Mouse (Mus musculus): ENCODE measurements around the gene Mast1. TPM values are rescaled to one million over a fixed set of nuclear protein-coding genes. Genes with fewer than 3 reads are reported as not detected.

Mast1 gene
- total RNA-seq, 2 experiments from 2014 or later: 2.3 to 4.2 TPM

- peak; percentile 91 for DNase-seq
Measured at GRCm38 (mm10) chr8:84871376-84872308, 65.5 kb downstream of the Mast1 start, which contains the start of gene Syce2. Syce2 (plus strand) TSS chr8:84872111.

Small RNAs within 50 kb of the gene (microRNA-seq; reads per million reads assigned to microRNA genes)
- gene Gm24197 (not detected), gene Mir7069 (3.2 reads per million)

Other genes with a start within 250 kb of the Mast1 start
- gene Nacc1, start 249.5 kb downstream of the Mast1 start, total RNA-seq (2021): 10 to 100 TPM; 59.1 to 62.9 TPM
- 1 to 10 TPM; 7.8 to 8.5 TPM for gene Lyl1, start 235.9 kb downstream of the Mast1 start, total RNA-seq (2021)
- gene G430095P16Rik, start 214.4 kb downstream of the Mast1 start, total RNA-seq (2021): under 1 TPM; 0.51 to 0.88 TPM
- 100 to 1,000 TPM; 145 to 200 TPM for gene Nfix, start 137.0 kb downstream of the Mast1 start, total RNA-seq (2021)
- gene Dand5, start 114.5 kb downstream of the Mast1 start, total RNA-seq (2021): 1 to 10 TPM; 5.0 to 6.9 TPM
- 10 to 100 TPM; 39.2 to 40.0 TPM for gene Gadd45gip1, start 105.8 kb downstream of the Mast1 start, total RNA-seq (2021)
- gene Rad23a, start 96.7 kb downstream of the Mast1 start, total RNA-seq (2021): 100 to 1,000 TPM in 1 of 2 experiments, 10 to 100 TPM in 1; 89.4 to 108 TPM
- 100 to 1,000 TPM; 404 to 492 TPM for gene Calr, start 90.4 kb downstream of the Mast1 start, total RNA-seq (2021)
- gene Farsa, start 80.4 kb downstream of the Mast1 start, total RNA-seq (2021): 10 to 100 TPM; 52.0 to 52.4 TPM
- 10 to 100 TPM; 16.1 to 21.1 TPM for gene Syce2, start 65.2 kb downstream of the Mast1 start, total RNA-seq (2021)
- 10 to 100 TPM; 77.9 to 96.9 TPM for gene Gcdh, start 43.4 kb downstream of the Mast1 start, total RNA-seq (2021)
- gene Klf1, start 35.4 kb downstream of the Mast1 start, total RNA-seq (2021): 1 to 10 TPM; 2.6 to 4.3 TPM
- gene Dnase2a, start 28.8 kb downstream of the Mast1 start, total RNA-seq (2021): 10 to 100 TPM; 11.8 to 12.8 TPM
- gene Rtbdn, start 9.6 kb upstream of the Mast1 start, total RNA-seq (2021): under 1 TPM in 1 of 2 experiments, not detected in 1; 0.21 TPM
- 1 to 10 TPM in 1 of 2 experiments, not detected in 1; 1.1 TPM for gene Gm49661, start 32.1 kb upstream of the Mast1 start, total RNA-seq (2021)
- gene Prdx2, start 32.2 kb upstream of the Mast1 start, total RNA-seq (2021): 100 to 1,000 TPM; 477 to 503 TPM
- 10 to 100 TPM; 88.6 to 91.7 TPM for gene Rnaseh2a, start 32.4 kb upstream of the Mast1 start, total RNA-seq (2021)
- gene Junb, start 41.4 kb upstream of the Mast1 start, total RNA-seq (2021): 100 to 1,000 TPM in 1 of 2 experiments, 10 to 100 TPM in 1; 28.7 to 134 TPM
- 1 to 10 TPM; 6.5 to 6.6 TPM for gene Hook2, start 53.2 kb upstream of the Mast1 start, total RNA-seq (2021)
- gene Best2, start 77.2 kb upstream of the Mast1 start, total RNA-seq (2021): not detected
- gene Asna1, start 87.9 kb upstream of the Mast1 start, total RNA-seq (2021): 10 to 100 TPM; 86.5 to 92.4 TPM
- 100 to 1,000 TPM; 143 to 155 TPM for gene Trir, start 89.5 kb upstream of the Mast1 start, total RNA-seq (2021)
- gene Tnpo2, start 99.6 kb upstream of the Mast1 start, total RNA-seq (2021): 10 to 100 TPM; 56.6 to 59.7 TPM
- gene Fbxw9, start 122.7 kb upstream of the Mast1 start, total RNA-seq (2021): 10 to 100 TPM; 22.4 to 24.9 TPM
- 1 to 10 TPM in 1 of 2 experiments, not detected in 1; 1.2 TPM for gene Gm5741, start 130.6 kb upstream of the Mast1 start, total RNA-seq (2021)
- 10 to 100 TPM; 35.7 to 36.5 TPM for gene Dhps, start 134.4 kb upstream of the Mast1 start, total RNA-seq (2021)
- gene Wdr83os, start 143.4 kb upstream of the Mast1 start, total RNA-seq (2021): 10 to 100 TPM; 58.2 to 70.5 TPM
- gene Wdr83, start 143.9 kb upstream of the Mast1 start, total RNA-seq (2021): 10 to 100 TPM; 25.7 to 29.8 TPM
- 10 to 100 TPM; 52.7 to 56.6 TPM for gene Man2b1, start 145.9 kb upstream of the Mast1 start, total RNA-seq (2021)
- 1 to 10 TPM; 3.7 to 3.9 TPM for gene Zfp791, start 185.7 kb upstream of the Mast1 start, total RNA-seq (2021)
- gene Cks1brt, start 214.6 kb upstream of the Mast1 start, total RNA-seq (2021): not detected

All from adrenal gland, postnatal 10 days (tissue).